Mouse (Mus musculus): Measurements from ENCODE around the gene Atxn7l2.

Atxn7l2 gene

GRCm38 (mm10) chr3:108166486-108167211 lies 44.1 kb downstream of the Atxn7l2 start:
- no peak for TF ChIP-seq GATA4 (IDR thresholded peaks at IDR 0.05; ENCODE audit: insufficient replicate concordance, low read length)

GRCm38 (mm10) chr3:108165532-108166315 lies 45.0 kb downstream of the Atxn7l2 start:
- no peak for TF ChIP-seq GATA4 (IDR thresholded peaks at IDR 0.05; ENCODE audit: insufficient replicate concordance, low read length)

- TF ChIP-seq GATA4 (IDR thresholded peaks at IDR 0.05; ENCODE audit: insufficient replicate concordance, low read length): no peak
These were observed 45.9 kb downstream of the Atxn7l2 start for GRCm38 (mm10) chr3:108164807-108165206.

GRCm38 (mm10) chr3:108164091-108164490 lies 46.6 kb downstream of the Atxn7l2 start:
- TF ChIP-seq GATA4 (IDR thresholded peaks at IDR 0.05; ENCODE audit: insufficient replicate concordance, low read length): no peak

GRCm38 (mm10) chr3:108158383-108159037 lies 52.2 kb downstream of the Atxn7l2 start:
- TF ChIP-seq GATA4 (IDR thresholded peaks at IDR 0.05; ENCODE audit: insufficient replicate concordance, low read length): no peak

- TF ChIP-seq GATA4 (IDR thresholded peaks at IDR 0.05; ENCODE audit: insufficient replicate concordance, low read length): no peak
These were observed 56.1 kb downstream of the Atxn7l2 start, which contains the start of gene Gpr61 for GRCm38 (mm10) chr3:108154656-108155055. Gene Gpr61, minus strand, starts transcription at chr3:108154882.

GRCm38 (mm10) chr3:108152290-108152689 lies 58.4 kb downstream of the Atxn7l2 start:
- TF ChIP-seq GATA4 (IDR thresholded peaks at IDR 0.05; ENCODE audit: insufficient replicate concordance, low read length): no peak

Measured in liver, adult (tissue).